Mouse (Mus musculus): ENCODE data around the gene Osbpl9. TPM values are rescaled to one million over a fixed set of nuclear protein-coding genes. Genes with fewer than 3 reads are reported as not detected.

The Osbpl9 gene
- polyA plus RNA-seq, 1 experiment from 2014 or later, result 53.5 TPM

GRCm38 (mm10) chr4:109125746-109126425 lies 76.2 kb downstream of the Osbpl9 start:
- Histone ChIP-seq H3K27ac (ENCODE audit: low read length) (no peak overlapping the region), H3K36me3 (ENCODE audit: control insufficient read depth, insufficient read depth, low read length) (no peaks in the 10 kb centered on the region), H3K9me3 (ENCODE audit: control insufficient read depth, low read length) (no peaks in the 10 kb centered on the region), H3K4me3 (ENCODE audit: low read length) (no peak overlapping the region), H3K4me1 (ENCODE audit: control insufficient read depth, insufficient read depth, low read length) (peaks cover 5% of the 10 kb centered on the region), H3K27me3 (replicated peaks; ENCODE audit: control insufficient read depth, insufficient read depth, low read length) (no peaks in the 10 kb centered on the region), H3K4me2 (ENCODE audit: low read depth, low read length) (no peak overlapping the region), H3K9ac (ENCODE audit: low read depth, low read length) (no peak overlapping the region)
- ATAC-seq, result peak; percentile 70
- 74% methylated on average over 2 of the region's 2 CpGs for WGBS

GRCm38 (mm10) chr4:109122830-109123555 lies 79.1 kb downstream of the Osbpl9 start:
- ATAC-seq, result no peak

GRCm38 (mm10) chr4:109120735-109121134 lies 81.3 kb downstream of the Osbpl9 start:
- H3K9me3 ChIP-seq (ENCODE audit: control insufficient read depth, low read length), result no peaks in the 10 kb centered on the region
- H3K36me3 ChIP-seq (ENCODE audit: control insufficient read depth, insufficient read depth, low read length), result no peaks in the 10 kb centered on the region
- WGBS, result 85% methylated on average over 6 of the region's 6 CpGs
- ATAC-seq, result no peak
- no peak overlapping the region for H3K9ac ChIP-seq (ENCODE audit: low read depth, low read length)
- peaks cover 8% of the 10 kb centered on the region for H3K4me1 ChIP-seq (ENCODE audit: control insufficient read depth, insufficient read depth, low read length)
- no peak overlapping the region for H3K4me3 ChIP-seq (ENCODE audit: low read length)
- H3K27ac ChIP-seq (ENCODE audit: low read length), result no peak overlapping the region
- no peaks in the 10 kb centered on the region for H3K27me3 ChIP-seq (replicated peaks; ENCODE audit: control insufficient read depth, insufficient read depth, low read length)
- H3K4me2 ChIP-seq (ENCODE audit: low read depth, low read length), result no peak overlapping the region

More at GRCm38 (mm10) chr4:109122830-109123555, 79.1 kb downstream of the Osbpl9 start:
- H3K27ac ChIP-seq (ENCODE audit: low read length), result no peak overlapping the region
- H3K9ac ChIP-seq (ENCODE audit: low read depth, low read length), result no peak overlapping the region
- WGBS, result 62% methylated on average over 4 of the region's 4 CpGs
- H3K4me2 ChIP-seq (ENCODE audit: low read depth, low read length), result no peak overlapping the region
- no peaks in the 10 kb centered on the region for H3K9me3 ChIP-seq (ENCODE audit: control insufficient read depth, low read length)
- H3K36me3 ChIP-seq (ENCODE audit: control insufficient read depth, insufficient read depth, low read length), result no peaks in the 10 kb centered on the region
- no peak overlapping the region for H3K4me3 ChIP-seq (ENCODE audit: low read length)
- H3K27me3 ChIP-seq (replicated peaks; ENCODE audit: control insufficient read depth, insufficient read depth, low read length), result no peaks in the 10 kb centered on the region
- H3K4me1 ChIP-seq (ENCODE audit: control insufficient read depth, insufficient read depth, low read length), result peaks cover 5% of the 10 kb centered on the region

- no peaks in the 10 kb centered on the region for H3K36me3 ChIP-seq (ENCODE audit: control insufficient read depth, insufficient read depth, low read length)
- no peak overlapping the region for H3K4me2 ChIP-seq (ENCODE audit: low read depth, low read length)
- no peak overlapping the region for H3K9ac ChIP-seq (ENCODE audit: low read depth, low read length)
- no peak for ATAC-seq
- no peak overlapping the region for H3K27ac ChIP-seq (ENCODE audit: low read length)
- H3K9me3 ChIP-seq (ENCODE audit: control insufficient read depth, low read length), result no peaks in the 10 kb centered on the region
- H3K4me3 ChIP-seq (ENCODE audit: low read length), result no peak overlapping the region
- H3K27me3 ChIP-seq (replicated peaks; ENCODE audit: control insufficient read depth, insufficient read depth, low read length), result no peaks in the 10 kb centered on the region
- peaks cover 8% of the 10 kb centered on the region for H3K4me1 ChIP-seq (ENCODE audit: control insufficient read depth, insufficient read depth, low read length)
- 84% methylated on average over 5 of the region's 5 CpGs for WGBS
These were observed 82.4 kb downstream of the Osbpl9 start for GRCm38 (mm10) chr4:109119641-109120125.

- Histone ChIP-seq H3K9me3 (ENCODE audit: control insufficient read depth, low read length) (no peaks in the 10 kb centered on the region), H3K9ac (ENCODE audit: low read depth, low read length) (peak overlapping the region; percentile 79), H3K4me1 (ENCODE audit: control insufficient read depth, insufficient read depth, low read length) (peaks cover 11% of the 10 kb centered on the region), H3K4me3 (ENCODE audit: low read length) (peak overlapping the region; percentile 66), H3K27me3 (replicated peaks; ENCODE audit: control insufficient read depth, insufficient read depth, low read length) (no peaks in the 10 kb centered on the region), H3K36me3 (ENCODE audit: control insufficient read depth, insufficient read depth, low read length) (no peaks in the 10 kb centered on the region), H3K27ac (ENCODE audit: low read length) (peak overlapping the region; percentile 87), H3K4me2 (ENCODE audit: low read depth, low read length) (peak overlapping the region; percentile 73)
- no peak for ATAC-seq
- WGBS, result 4% methylated on average over 6 of the region's 6 CpGs
These were observed 83.8 kb downstream of the Osbpl9 start for GRCm38 (mm10) chr4:109118327-109118659.

- peak overlapping the region; percentile 73 for H3K4me2 ChIP-seq (ENCODE audit: low read depth, low read length)
- peak overlapping the region; percentile 79 for H3K9ac ChIP-seq (ENCODE audit: low read depth, low read length)
- H3K36me3 ChIP-seq (ENCODE audit: control insufficient read depth, insufficient read depth, low read length), result no peaks in the 10 kb centered on the region
- peak; percentile 100 for ATAC-seq
- H3K4me1 ChIP-seq (ENCODE audit: control insufficient read depth, insufficient read depth, low read length), result peaks cover 13% of the 10 kb centered on the region
- no peaks in the 10 kb centered on the region for H3K9me3 ChIP-seq (ENCODE audit: control insufficient read depth, low read length)
- H3K27ac ChIP-seq (ENCODE audit: low read length), result peak overlapping the region; percentile 87
- peak overlapping the region; percentile 66 for H3K4me3 ChIP-seq (ENCODE audit: low read length)
- WGBS, result under 1% methylated on average over 37 of the region's 46 CpGs
- H3K27me3 ChIP-seq (replicated peaks; ENCODE audit: control insufficient read depth, insufficient read depth, low read length), result no peaks in the 10 kb centered on the region
These were observed 84.3 kb downstream of the Osbpl9 start for GRCm38 (mm10) chr4:109117596-109118326.

- Histone ChIP-seq H3K36me3 (ENCODE audit: control insufficient read depth, insufficient read depth, low read length) (no peaks in the 10 kb centered on the region), H3K4me2 (ENCODE audit: low read depth, low read length) (peak overlapping the region; percentile 28; the same call in 1 of the 2 replicates), H3K4me3 (ENCODE audit: low read length) (no peak overlapping the region), H3K27ac (ENCODE audit: low read length) (no peak overlapping the region), H3K27me3 (replicated peaks; ENCODE audit: control insufficient read depth, insufficient read depth, low read length) (no peaks in the 10 kb centered on the region), H3K9ac (ENCODE audit: low read depth, low read length) (no peak overlapping the region), H3K9me3 (ENCODE audit: control insufficient read depth, low read length) (no peaks in the 10 kb centered on the region), H3K4me1 (ENCODE audit: control insufficient read depth, insufficient read depth, low read length) (peaks cover 12% of the 10 kb centered on the region)
- no peak for ATAC-seq
- WGBS, result 33% methylated on average over 6 of the region's 6 CpGs
These were observed 85.1 kb downstream of the Osbpl9 start for GRCm38 (mm10) chr4:109116938-109117337.

GRCm38 (mm10) chr4:109116494-109116893 lies 85.6 kb downstream of the Osbpl9 start:
- H3K36me3 ChIP-seq (ENCODE audit: control insufficient read depth, insufficient read depth, low read length), result no peaks in the 10 kb centered on the region
- no peaks in the 10 kb centered on the region for H3K9me3 ChIP-seq (ENCODE audit: control insufficient read depth, low read length)
- no peak for ATAC-seq
- H3K27ac ChIP-seq (ENCODE audit: low read length), result no peak overlapping the region
- H3K9ac ChIP-seq (ENCODE audit: low read depth, low read length), result no peak overlapping the region
- 63% methylated on average over 3 of the region's 3 CpGs for WGBS
- H3K4me2 ChIP-seq (ENCODE audit: low read depth, low read length), result 0 out of 2 replicates have a peak overlapping the region, but pooled peaks have one; percentile 7
- H3K27me3 ChIP-seq (replicated peaks; ENCODE audit: control insufficient read depth, insufficient read depth, low read length), result no peaks in the 10 kb centered on the region
- H3K4me1 ChIP-seq (ENCODE audit: control insufficient read depth, insufficient read depth, low read length), result peaks cover 12% of the 10 kb centered on the region
- H3K4me3 ChIP-seq (ENCODE audit: low read length), result no peak overlapping the region

GRCm38 (mm10) chr4:109115742-109116141 lies 86.3 kb downstream of the Osbpl9 start:
- Histone ChIP-seq H3K4me2 (ENCODE audit: low read depth, low read length) (no peak overlapping the region), H3K9me3 (ENCODE audit: control insufficient read depth, low read length) (no peaks in the 10 kb centered on the region), H3K4me1 (ENCODE audit: control insufficient read depth, insufficient read depth, low read length) (peaks cover 12% of the 10 kb centered on the region), H3K27me3 (replicated peaks; ENCODE audit: control insufficient read depth, insufficient read depth, low read length) (no peaks in the 10 kb centered on the region), H3K27ac (ENCODE audit: low read length) (no peak overlapping the region), H3K36me3 (ENCODE audit: control insufficient read depth, insufficient read depth, low read length) (no peaks in the 10 kb centered on the region), H3K9ac (ENCODE audit: low read depth, low read length) (no peak overlapping the region), H3K4me3 (ENCODE audit: low read length) (no peak overlapping the region)
- ATAC-seq, result no peak
- 24% methylated on average over 1 of the region's 1 CpGs for WGBS
